Mouse (Mus musculus) cerebellum, adult 2 months (tissue): ENCODE data around the gene Iars2. TPM values are rescaled to one million over a fixed set of nuclear protein-coding genes. Genes with fewer than 3 reads are reported as not detected.
A peak's percentile ranks its signal among the peaks of the same experiment; 100 is the strongest.

Experiments
- DNase-seq, 2 experiments: peaks; one replicate each; pipeline ENCODE4 v3.0.0; 2021
- H3K27ac ChIP-seq: fragments of 200-500 bp; 2 replicates; pipeline ENCODE4 v1.5.1; 2012; ENCODE audit warnings: low read length, control low read depth, inconsistent platforms; ENCODE audit not compliant: insufficient read depth
- H3K27me3 ChIP-seq: fragments of 200-500 bp; 2 replicates; pipeline ENCODE4 v1.6.1; 2012; ENCODE audit warnings: inconsistent platforms, mild to moderate bottlenecking, low read length, moderate library complexity; ENCODE audit not compliant: control insufficient read depth, insufficient read depth
- H3K4me1 ChIP-seq: fragments of 200-500 bp; 2 replicates; pipeline ENCODE4 v1.6.1; 2011; ENCODE audit warnings: low read length; ENCODE audit not compliant: control insufficient read depth, insufficient read depth
- H3K4me3 ChIP-seq: fragments of 200-500 bp; replicated peaks from 2 replicates; pipeline ENCODE3; 2011; ENCODE audit warnings: mild to moderate bottlenecking, low read depth, low read length, control low read depth; ENCODE audit not compliant: insufficient read depth
- CTCF ChIP-seq: fragments of 200-500 bp; IDR thresholded peaks from 2 replicates; pipeline ENCODE4 v1.5.1; 2011; ENCODE audit warnings: low read depth, mild to moderate bottlenecking, control low read depth, low read length, moderate library complexity, borderline replicate concordance; ENCODE audit not compliant: insufficient read depth
- POLR2A ChIP-seq: fragments of 200-500 bp; IDR thresholded peaks from 2 replicates; pipeline ENCODE4 v1.6.1; 2011; ENCODE audit warnings: low read length, control low read depth, borderline replicate concordance; ENCODE audit not compliant: insufficient read depth
- WGBS: fragments of 180-500 bp; shearing (Covaris S2); methylation state at CpG from one replicate; pipeline ENCODE4 v1.1.7; 2018; 5-methylcytosine and 5-hydroxymethylcytosine counted together
- polyA plus RNA-seq: library from polyadenylated mRNA; depleted of rRNA; stranded (reverse); fragments of >200 nt; gene quantifications from 2 replicates; pipeline ENCODE4 v1.2.3, GENCODE M21; 2012

Gene Iars2
- polyA plus RNA-seq, 1 experiment = 27.2 TPM

DNA sequence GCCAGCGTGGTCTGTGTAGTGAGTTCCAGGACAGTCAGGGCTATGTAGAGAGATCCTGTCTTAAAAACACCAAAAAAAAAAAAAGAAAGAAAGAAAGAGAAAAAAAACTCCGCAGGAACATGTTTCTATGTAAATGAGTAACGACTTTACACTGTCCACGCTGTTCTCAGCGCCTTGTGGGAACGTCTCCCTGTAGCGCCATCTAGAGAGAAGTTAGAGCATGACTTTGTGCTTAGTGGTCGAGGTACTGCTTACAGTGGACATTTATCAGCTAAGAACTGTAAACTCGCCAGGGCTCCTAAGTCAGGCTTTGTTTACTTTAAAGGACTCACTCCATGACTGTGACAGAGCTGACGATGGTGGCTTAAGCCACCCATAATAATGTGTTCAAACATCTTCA lies 17.0 kb upstream of the Iars2 start:
- 74% methylated on average over 10 of the region's 10 CpGs for WGBS
- no peak overlapping the region for H3K4me3 ChIP-seq

DNA sequence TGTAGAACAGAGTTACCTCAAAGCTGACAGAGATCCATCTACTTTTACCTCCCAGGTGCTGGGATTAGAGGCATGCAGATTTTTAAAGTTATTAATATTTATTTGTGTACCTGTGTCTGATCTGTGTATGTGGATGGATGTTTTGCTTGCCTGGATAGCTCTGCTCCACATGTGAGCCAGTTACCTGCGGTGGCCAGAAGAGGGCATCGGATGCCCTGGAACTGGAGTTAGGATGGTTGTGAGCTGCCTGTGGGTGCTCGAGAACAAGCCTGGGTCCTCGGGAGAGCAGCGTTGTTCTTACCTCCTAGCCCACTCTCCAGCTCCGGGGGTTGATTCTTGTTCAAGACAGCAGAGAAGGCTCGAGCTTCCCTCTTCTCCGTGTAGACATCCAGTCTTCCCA lies 14.2 kb upstream of the Iars2 start:
- WGBS = 81% methylated on average over 8 of the region's 8 CpGs
- H3K27me3 ChIP-seq = no peaks in the 10 kb centered on the region
- TF ChIP-seq POLR2A = no peak
- peak; percentile 22; the same call in 1 of the 2 replicates for TF ChIP-seq CTCF
- no peak overlapping the region for H3K4me3 ChIP-seq
- H3K4me1 ChIP-seq = peaks cover 16% of the 10 kb centered on the region
- DNase-seq = no peak
- H3K27ac ChIP-seq = no peak overlapping the region

More for the DNA sequence above, 17.0 kb upstream of the Iars2 start:
- peaks cover 16% of the 10 kb centered on the region for H3K4me1 ChIP-seq
- no peak for DNase-seq
- H3K27me3 ChIP-seq = no peaks in the 10 kb centered on the region
- no peak for TF ChIP-seq POLR2A
- peak; percentile 28; the same call in 1 of the 2 replicates for TF ChIP-seq CTCF
- H3K27ac ChIP-seq = no peak overlapping the region

DNA sequence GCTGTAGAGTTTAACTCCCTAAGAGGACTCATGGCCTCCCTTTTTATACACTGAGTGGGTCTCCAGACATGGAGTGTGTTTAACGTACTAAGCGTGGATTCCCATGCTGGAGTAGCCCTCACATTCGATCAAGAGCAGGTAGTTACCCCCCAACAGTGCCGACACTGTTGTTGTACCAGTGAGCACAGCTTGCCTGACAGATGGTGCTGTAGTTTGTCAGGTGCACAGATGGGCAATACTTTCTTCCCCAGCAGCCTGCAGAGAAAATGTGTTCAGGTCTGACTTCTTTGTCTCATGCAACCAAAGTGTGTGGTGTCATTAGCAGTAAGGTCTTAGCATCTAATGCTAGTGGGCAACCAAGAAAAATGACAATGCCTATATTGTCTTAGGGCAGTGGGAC lies 13.2 kb upstream of the Iars2 start:
- no peaks in the 10 kb centered on the region for H3K27me3 ChIP-seq
- TF ChIP-seq CTCF (no peak), POLR2A (no peak)
- no peak overlapping the region for H3K4me3 ChIP-seq
- no peak overlapping the region for H3K27ac ChIP-seq
- peak; percentile 54 to 70 for DNase-seq
- WGBS = 11% methylated on average over 4 of the region's 4 CpGs
- peaks cover 16% of the 10 kb centered on the region for H3K4me1 ChIP-seq

DNA sequence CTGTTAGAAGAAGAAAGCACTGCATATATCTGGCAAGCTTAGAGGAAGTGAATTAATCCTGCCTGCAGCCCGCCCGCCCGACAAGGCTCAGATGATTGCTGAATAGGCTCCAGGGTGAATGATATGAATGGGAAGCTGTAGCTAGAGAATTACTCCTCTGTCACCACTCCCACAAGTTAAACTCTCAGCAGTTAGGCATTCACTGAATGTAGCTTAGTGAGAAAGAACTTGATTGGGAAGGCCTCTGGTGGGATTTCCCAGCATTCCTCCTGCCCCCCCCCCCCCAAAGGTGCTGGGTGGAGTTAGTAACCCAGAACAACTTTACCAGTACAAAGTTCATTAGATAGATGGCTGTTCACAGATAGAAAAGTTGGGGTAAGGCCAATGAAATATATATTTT lies 7.3 kb upstream of the Iars2 start:
- Histone ChIP-seq H3K4me3 (no peak overlapping the region), H3K27ac (no peak overlapping the region), H3K27me3 (no peaks in the 10 kb centered on the region), H3K4me1 (peaks cover 13% of the 10 kb centered on the region)
- 50% methylated on average over 3 of the region's 3 CpGs for WGBS
- DNase-seq = no peak
- no peak for TF ChIP-seq POLR2A
- no peak for TF ChIP-seq CTCF

DNA sequence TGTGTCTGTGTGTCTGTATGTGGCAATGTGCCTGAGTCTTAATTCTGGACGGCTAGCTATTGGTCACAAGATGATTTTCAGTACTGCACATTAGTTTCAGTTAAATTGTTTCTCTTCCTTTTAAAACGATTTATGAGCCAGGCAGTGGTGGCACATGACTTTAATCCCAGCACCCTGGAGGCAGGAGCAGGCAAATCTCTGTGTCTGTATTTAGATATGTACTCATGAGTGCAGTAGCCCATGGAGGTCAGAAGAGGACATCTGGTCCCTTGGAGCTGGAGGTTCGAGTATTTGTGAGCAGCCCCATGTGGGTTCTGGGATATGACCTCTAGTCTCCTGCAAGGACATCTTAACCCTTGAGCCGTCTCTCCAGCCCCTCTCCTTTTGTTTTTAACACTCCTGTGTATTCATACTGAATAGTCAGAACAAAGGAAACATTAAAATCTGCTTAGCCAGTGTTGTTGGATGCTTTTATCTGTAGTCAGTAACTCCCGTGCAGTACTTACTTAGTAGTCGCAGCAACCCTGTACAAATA lies 6.1 kb upstream of the Iars2 start:
- Histone ChIP-seq H3K27ac (no peak overlapping the region), H3K4me3 (no peak overlapping the region), H3K4me1 (peaks cover 13% of the 10 kb centered on the region; the same call in 1 of the 2 replicates), H3K27me3 (no peaks in the 10 kb centered on the region)
- no peak for TF ChIP-seq CTCF
- TF ChIP-seq POLR2A = no peak
- 55% methylated on average over 6 of the region's 6 CpGs for WGBS
- no peak for DNase-seq

DNA sequence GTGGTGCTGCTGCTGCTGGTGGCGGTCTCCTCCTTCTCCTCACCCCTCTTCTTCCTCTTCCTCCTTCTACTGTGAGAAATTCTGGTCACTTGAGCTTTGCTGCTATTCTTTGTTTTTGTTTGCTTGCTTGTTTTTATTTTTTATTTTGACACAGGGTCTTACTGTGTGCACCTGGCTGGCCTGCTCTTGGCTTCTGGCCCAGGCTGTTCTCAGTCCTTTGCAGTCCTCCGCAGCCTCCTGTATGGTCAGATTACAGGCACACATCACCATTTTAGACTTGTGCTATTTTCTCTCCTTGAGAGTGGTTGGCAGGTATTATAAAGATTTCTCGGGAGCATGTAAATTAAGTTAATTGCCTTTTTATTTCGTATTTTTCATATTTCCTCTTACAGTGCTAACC lies 4.9 kb upstream of the Iars2 start:
- Histone ChIP-seq H3K4me1 (peaks cover 13% of the 10 kb centered on the region; the same call in 1 of the 2 replicates), H3K27ac (no peak overlapping the region), H3K4me3 (no peak overlapping the region), H3K27me3 (no peaks in the 10 kb centered on the region)
- peak in 1 of 2 experiments; percentile 29 for DNase-seq
- TF ChIP-seq POLR2A = no peak
- TF ChIP-seq CTCF = no peak
- 53% methylated on average over 4 of the region's 4 CpGs for WGBS

DNA sequence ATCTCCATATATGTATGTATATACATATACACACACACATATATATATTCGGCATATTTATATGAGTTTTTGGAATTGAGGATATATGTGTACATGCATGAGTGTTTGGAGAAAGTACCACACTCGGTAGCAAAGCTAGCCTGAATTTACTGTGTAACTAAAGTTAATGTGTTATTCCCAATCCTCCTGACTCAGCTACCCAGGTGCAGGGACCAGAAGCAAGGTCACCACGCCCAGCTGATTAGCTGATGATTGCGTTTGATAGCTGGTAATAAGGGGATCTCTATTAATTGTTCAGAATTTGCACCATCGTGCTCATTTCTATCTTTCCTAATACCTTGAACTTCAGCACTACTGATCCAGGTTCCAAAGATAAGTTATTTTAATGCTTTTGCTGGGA lies 4.5 kb upstream of the Iars2 start:
- TF ChIP-seq POLR2A (no peak), CTCF (no peak)
- 88% methylated on average over 5 of the region's 5 CpGs for WGBS

DNA sequence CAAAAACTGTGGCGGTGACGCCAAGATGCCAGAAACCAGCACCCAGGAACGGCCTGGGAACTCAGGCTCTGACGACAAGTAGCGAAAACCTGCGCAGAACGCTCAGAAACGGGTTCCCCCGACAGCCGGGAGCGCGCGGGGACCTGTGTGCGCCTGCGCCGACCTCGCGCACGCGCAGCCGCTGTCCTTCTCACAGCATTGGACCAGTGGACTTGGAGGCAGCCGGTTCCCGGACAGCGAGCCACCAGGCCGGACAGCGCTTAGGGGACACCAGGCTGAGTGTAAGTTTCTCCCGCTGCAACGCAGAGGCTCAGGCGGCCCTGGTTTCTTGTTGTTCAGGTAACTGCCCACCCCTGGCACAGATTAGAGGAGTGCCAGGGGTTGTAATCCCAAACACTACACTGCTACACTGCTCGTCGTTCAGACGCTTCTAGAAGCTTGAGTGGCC lies 2.8 kb upstream of the Iars2 start, which contains the start of gene Bpnt1:
Gene Bpnt1, plus strand, starts transcription at position 167 of the 448 bp plus-strand sequence.
- 1% methylated on average over 32 of the region's 32 CpGs for WGBS
- H3K4me3 ChIP-seq = peak within 1 kb of the TSS; percentile 81
- peaks cover 13% of the 10 kb centered on the region; the same call in 1 of the 2 replicates for H3K4me1 ChIP-seq
- H3K27ac ChIP-seq = peak within 1 kb of the TSS; percentile 67; the same call in 1 of the 2 replicates
- DNase-seq = peak; percentile 91 to 94
- TF ChIP-seq POLR2A (peak; percentile 95; the same call in 1 of the 2 replicates), CTCF (no peak)
- no peaks in the 10 kb centered on the region for H3K27me3 ChIP-seq

More for the DNA sequence above, 4.5 kb upstream of the Iars2 start:
- peaks cover 13% of the 10 kb centered on the region; the same call in 1 of the 2 replicates for H3K4me1 ChIP-seq
- no peak for DNase-seq
- no peak overlapping the region for H3K4me3 ChIP-seq
- H3K27ac ChIP-seq = no peak overlapping the region
- no peaks in the 10 kb centered on the region for H3K27me3 ChIP-seq
